Mouse (Mus musculus): ENCODE data around the gene Gm4922. TPM values are rescaled to one million over a fixed set of nuclear protein-coding genes. Genes with fewer than 3 reads are reported as not detected.

Gm4922 gene
- not detected for polyA plus RNA-seq (2017; shearing (Covaris generic))

DNA sequence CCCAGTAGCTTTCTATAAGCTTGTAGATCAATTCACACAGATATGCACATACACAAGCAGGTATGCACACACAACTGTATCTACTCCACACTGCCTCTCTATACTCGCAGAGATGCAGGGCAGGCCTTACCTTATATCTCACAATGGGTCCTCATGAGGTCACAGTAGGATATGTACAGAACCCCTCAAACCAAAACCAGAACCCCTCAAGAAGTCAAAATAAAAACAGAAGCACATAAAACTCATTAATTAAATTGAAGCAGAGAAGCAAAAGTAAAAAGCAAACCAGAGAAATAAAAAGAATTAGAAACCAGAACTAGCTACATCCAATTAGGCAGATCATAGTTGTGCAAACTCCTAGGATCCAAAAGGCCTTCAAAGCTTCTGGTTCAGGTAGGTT is at the start of gene Gm4922:
Gene Gm4922, minus strand, starts transcription at position 101 of the 400 bp plus-strand sequence.
- ATAC-seq = no peak

DNA sequence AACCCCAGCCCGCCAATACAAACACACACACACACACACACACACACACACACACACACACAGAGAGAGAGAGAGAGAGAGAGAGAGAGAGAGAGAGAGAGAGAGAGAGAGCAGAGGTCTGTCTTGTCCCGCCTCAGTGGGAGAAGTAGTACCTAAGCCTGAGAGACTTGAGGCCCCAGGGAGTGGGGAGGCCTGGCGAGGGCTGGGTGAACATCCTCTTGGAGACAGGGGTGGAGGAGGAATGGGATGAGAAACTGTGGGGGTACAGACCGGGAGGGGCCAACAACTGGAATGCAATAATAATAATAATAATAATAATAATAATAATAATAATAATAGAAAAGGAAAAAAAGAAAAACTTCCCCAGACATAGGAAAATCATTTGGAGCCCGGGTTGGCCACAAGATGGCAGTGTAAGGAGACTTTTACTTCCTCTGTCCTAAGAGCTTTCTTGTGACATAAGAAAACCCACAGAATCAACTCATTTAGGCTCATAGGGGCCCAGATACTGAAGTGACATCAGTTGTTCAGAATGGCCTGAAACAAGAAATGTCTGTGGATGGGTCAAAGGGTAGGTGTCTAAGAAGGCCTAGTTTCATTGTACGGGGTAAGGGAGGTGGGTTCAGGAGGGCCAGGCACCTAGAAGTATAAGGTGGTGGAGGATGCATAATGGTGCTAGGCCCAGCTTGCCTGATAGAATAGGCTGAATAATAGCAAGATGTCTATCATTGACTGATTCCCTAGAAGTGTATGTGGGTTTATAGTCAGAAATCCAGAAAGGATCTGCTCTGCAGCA is 49.3 kb upstream of the Gm4922 start:
- no peak for ATAC-seq

DNA sequence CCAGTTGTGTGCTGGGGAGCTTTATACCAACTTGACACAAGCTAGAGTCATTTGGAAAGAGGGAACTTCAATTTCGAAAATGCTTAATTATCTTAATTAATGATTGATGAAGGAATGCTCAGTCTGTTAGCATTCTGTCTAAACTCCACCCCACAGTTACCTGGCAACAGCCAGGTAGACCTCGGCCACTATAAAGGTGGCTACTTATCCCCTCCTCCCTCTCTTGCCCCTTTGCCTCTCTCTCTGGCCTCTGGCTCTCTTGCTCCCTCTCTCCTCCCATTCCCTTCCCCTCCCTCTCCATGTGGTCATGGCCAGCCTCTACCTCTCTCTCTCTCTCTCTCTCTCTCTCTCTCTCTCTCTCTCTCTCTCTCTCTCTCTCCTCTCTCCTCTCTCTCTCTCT is 47.8 kb upstream of the Gm4922 start:
- ATAC-seq = no peak

DNA sequence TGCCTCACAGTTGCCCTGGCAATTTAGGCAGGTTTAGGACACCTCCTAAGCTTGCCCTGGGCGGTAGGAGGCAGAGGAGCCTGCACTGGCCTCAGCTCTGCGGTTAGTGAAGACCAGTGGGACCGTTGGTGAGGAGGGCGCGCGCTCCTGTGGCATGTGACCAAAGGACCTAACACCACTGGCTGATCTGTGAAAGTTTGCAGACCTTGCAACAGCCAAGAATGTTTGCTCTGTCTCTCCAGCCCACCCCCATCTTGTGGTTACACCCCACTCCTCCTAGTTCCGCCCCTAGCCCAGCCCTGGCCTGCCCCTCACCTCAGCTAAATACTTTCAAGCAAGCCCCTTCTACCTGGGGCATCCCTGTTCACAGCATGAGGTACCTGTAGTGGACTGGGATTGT is 45.2 kb upstream of the Gm4922 start:
- no peak for ATAC-seq

DNA sequence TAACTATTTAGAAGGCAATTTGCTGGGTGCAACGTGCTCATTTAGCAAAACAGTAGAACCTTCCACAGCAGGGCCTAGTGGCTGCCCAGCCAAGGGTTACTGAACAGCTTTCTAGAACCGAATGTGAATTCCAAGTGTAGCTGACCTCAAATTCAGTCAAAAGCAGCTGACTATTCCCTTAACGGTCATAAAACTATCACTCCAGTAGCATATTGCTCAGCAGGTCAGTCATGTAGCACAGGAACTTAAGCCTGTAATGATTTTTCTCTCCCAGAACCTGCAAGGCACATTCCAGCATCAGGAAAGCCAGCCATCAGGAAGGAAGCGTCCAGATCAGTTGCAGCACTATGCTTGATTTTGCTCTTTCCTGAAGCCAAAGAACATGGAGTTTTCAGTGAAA is 43.8 kb upstream of the Gm4922 start:
- no peak for ATAC-seq

DNA sequence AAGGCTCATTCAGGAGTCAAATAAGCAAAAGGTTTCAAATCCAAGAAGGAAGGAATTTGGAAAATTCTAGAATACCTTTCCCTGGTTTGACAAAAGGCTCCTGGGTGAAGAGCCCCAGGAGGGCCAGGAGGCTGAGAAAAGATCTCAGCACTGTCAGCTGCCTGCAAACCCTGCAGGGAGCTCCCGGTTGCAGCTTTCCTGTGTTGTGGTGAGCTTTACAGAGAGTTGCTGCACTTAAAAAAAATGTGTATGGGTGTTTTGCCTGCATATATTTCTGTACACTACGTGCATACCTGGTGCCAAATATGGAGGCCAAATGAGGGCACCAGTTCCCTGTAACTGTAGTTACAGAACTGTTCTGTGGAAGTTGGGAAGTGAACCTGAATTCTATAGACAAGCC is 41.3 kb upstream of the Gm4922 start:
- ATAC-seq = no peak

DNA sequence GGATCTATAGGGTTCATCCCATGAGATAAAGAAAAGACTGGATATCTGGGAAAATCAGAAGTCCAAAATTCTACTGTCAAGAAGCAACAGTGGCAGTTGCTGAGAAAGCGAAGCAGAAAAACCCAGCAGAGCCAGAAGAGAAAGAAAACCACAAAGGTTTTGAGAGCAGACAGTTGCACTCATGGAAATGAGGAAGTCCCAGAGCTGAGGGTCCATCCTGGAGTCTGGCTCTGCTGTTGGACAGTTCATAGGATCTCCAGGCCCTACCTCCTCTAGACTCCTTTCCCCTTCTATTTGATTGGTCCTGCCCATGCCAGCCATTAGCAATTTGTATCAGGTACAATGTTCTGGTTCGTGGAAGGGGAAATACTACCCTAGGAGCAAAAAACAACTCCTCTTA is 39.5 kb upstream of the Gm4922 start:
- no peak for ATAC-seq

DNA sequence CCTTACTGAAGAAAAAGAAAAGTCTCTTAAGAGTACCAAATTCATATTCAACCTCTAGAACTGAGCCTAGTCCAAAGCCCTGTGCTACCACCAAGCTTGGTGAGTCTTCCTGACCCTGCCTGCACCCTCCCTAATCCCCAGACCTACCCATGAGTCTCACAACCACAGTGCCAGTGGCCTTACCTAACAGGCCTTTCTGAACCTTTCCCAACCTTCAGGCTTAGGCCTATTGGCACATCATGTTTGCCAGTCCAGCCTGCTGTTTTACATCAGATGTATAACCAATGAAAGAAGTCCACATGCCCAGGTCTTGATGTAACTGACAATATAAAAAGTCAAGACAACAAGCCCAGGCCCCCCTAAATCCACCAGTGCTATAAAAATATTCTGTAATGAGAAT is 38.5 kb upstream of the Gm4922 start:
- ATAC-seq = no peak

DNA sequence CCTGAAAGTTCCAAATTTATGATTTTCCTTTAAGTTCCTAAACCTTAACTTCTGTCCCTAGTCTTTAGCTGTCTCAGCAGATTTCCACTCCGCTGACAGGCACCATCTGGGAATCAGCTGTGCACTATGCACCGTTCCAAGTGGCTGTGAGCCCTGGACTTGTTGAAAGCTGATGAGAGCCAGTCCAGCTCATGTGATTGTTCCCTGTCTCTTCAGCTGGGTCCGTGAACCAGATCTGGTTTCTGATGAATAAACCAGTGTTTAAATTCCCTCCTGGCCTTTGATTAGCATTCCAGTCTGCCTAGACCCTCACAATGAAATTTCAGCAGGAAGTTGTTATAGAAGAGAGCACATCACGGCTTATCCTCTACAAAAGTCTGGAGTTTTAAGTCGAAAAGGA is 30.0 kb upstream of the Gm4922 start:
- no peak for ATAC-seq

DNA sequence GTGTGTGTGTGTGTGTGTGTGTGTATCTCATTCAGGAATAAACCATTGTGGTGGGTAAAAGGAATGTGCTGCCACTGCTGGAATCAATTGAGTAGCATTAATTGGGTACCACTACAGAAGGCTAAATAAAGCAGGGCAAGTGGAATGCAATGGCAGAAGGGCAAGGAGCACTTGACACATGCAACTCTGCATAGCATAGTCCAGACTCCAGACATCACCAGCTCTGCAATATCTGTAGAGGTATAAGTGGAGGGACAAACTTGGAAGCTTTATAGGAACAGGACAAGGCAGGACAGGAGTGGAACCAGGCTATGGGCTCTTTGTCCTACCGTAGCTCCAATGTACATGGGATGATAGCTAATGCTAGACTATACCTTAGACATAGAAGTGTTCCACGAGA is 25.2 kb upstream of the Gm4922 start:
- no peak for ATAC-seq

DNA sequence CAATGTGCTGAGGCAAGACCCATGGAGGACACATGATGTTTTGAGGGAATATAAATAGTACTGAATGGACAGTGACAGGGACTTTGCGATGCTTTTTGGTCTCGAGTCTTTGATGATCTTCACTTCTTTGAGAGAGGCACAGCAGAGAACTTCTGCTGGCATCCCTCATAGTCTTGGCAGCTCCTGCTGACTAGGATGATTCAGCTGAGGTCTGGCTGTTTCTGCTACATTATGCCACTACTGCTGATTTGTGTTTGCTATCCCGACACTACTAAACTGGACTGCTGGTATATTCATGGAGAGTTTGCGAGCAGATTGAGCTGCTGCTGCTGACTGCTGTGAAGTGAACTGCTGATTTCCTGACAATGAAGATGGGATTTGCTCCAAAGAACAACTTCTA is 3.5 kb upstream of the Gm4922 start:
- ATAC-seq = no peak

DNA sequence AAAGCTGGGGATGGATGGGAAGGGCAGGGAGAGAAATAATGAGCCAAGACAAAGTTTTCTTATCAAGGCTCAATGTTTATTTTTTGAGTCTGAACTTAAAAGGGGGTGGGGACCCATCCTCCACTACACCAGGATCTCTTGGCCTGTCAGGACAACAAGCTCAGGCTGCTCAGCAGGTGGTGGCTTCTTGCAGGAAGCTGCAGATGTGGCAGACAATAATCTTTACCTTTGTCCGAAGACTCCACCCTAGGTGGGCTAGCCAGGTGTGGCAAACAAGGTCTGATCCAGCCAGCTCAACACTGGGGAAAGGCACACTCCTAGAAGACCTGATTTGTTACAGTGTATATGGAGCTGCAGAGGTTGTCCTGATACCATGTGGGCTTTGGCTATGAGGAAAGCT is 2.0 kb upstream of the Gm4922 start:
- no peak for ATAC-seq

DNA sequence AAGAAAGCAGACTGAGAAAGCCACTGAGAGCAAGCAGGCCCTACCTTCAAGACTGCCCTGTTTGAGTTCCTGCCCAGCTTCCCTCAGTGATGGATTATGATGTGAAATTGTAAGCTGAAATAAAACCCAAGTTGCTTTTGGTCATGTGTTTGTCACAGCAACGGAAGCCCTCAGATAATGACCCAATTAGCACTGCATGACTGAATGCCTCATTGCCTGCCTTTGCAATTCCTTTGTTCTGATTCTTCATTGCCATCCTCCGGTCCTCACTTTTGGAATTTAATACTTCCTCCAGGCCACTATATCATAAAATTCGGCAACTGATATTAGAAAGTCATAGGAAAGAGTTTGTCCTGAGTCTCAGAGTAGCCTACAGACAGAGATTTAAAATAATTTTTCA is 9.0 kb downstream of the Gm4922 start:
- no peak for ATAC-seq

DNA sequence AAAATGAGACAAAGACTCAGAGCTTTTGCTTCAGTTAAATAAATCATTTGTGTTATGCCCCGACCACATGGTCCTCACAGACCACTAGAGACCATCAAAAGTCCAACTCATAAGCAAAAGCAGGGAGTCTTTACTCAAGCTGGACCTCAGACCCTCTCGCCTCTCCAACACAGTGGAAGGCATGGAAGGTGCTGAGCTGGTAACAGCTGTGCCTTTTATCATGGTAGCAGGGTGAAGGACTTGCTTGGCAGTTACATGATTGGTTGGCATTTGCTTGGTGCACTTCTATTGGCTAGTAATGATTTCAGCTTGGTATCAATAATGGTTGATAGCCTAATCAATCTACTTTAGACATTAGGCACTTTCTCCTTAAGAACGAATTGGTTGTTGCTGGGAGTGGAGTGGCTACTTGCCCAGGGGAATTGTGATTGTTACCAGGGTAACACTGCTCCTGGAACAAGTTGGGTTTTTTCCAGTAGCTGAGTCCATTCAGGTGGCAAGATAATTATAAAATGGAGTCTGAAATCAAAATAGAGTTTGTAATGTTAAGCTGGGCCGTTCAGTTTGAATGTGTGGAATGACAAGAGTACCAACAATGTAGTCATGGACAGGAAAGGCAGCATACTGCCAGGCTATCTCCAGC is 13.9 kb downstream of the Gm4922 start:
- ATAC-seq = no peak

DNA sequence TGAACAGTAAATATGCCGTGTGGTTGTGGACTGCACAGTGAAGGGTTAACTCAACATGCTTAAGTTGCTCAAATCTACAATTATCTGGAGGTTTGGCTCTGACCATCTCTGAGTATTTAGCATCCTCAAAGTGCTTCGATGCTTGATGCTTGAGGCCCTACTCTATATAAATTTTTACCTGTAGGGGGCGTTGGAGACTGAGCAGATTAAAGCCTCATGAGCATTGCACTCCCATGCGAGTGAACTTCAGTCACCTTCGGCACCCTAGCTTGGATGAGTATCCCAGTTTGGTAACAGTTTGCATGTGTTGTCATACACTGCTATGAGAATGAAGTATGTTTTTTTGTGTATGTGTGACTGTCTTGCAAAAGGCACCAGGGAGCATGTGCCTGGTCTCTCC is 16.7 kb downstream of the Gm4922 start:
- ATAC-seq = no peak

DNA sequence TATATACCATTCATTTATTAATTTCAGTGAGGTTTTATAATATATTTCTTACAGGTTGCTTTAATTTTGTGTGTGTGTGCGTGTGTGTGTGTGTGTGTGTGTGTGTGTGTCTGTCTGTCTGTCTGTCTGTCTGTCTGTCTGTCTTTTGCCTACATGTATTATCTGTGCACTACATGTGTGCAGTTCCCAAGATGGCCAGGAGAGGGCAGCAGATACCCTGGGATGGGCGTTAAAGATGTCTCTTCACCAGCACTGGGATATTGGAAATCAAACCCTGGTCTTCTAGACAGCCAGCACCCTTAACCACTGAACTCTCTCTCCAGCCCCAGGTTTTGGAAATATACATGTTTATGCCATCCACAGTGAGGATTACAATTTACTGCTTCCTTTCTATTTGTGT is 26.4 kb downstream of the Gm4922 start:
- no peak for ATAC-seq

DNA sequence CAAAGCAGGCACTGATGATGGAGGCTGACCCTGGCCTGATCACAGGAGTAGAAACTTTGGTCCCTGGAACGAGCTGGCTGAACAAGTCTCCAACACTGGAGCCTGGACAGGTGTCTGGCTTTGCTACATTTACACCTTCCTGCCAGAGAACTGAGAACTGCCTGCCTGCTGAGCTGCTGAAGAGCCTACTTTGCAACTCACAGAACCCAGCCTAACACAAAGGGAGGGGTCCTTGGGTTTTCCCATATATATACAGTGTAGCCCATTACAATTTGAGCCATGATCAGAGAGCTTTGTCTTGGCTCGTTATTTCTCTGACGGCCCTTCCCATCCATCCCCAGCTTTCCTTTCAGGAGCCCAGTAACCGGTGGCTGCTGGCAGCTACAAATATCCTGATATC is 36.5 kb downstream of the Gm4922 start:
- no peak for ATAC-seq

DNA sequence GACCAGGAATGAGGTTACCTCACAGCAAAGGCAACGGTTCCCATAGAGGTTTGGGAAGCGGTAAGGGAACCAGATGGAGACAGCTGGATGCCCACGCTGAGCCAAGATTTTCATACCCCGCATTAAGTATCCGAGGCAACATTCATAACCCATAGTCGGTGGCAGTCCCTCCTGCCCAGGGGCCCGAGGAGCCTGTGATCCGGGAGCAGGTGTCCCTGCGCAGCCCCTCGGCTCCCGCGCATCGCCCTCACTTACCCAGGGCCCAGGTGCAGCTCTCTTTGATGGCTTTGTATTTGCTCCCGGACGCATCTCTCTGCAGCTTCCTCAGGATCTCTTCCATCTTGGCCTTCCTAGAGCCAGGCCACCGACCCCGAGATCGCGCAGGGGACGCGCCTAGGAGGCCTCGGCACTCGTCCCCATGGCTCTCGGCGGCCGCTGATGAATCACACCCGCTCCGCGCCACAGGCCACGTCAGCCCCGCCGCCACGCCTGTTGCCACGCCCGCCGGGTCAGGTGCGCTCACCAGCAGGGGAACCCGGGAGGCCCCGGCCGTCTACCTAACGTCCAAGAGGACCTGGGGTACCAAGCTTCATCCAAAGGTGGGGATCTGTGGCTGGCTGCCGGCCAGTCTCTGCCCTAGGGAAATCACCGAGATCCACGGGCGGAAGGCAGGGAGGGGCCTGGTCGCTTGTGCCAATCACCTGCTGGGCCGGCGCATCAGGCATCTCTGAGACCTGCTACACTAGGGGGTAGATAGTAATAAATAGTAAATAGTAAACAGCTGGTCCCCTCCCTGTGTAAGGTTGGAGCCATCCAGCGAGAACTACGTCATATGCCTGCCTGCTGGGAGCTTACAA is 43.1 kb downstream of the Gm4922 start, which contains the start of gene Arfgef3:
Gene Arfgef3, minus strand, starts transcription at position 664 of the 857 bp plus-strand sequence.
- peak; percentile 84 for ATAC-seq

DNA sequence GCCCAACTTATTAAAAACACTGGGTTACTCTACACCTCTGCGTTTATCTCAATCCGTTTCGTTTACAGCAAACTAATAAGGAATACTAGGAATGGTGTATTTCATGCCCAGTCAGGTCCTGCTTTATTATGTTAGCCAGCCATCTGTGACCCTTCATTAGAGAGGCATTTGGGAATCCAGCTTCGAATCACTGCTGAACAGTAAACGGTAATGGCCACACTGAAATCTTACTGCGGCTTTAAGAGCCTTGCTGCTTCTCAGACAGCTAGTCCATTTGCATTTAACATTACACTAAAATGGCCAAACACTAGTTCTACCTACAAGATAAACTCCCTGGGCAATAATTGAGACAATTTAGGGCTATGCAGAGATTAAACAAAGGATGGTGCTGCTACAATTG is 44.5 kb downstream of the Gm4922 start:
- ATAC-seq = no peak

DNA sequence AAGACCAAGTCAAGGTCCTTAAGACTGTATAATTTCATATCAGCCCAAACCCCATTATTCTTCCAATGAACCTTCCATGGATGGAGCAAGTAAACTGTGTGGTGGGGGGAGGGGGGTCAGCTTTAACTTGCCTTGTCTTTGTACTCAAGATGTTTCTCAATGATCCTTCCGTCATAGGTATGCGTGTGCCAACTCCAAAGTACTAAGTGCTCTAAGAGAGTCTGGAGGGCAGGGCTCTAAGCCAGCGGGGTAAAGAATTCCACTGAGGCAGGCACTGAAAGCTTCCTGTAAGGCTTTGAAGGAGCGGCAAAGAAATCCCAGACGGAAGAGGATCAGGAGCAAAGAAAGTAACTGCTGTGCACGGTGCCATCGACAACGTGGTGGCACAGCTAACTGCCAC is 45.6 kb downstream of the Gm4922 start:
- ATAC-seq = no peak
